Mouse (Mus musculus): ENCODE data around the gene Fahd1. TPM values are rescaled to one million over a fixed set of nuclear protein-coding genes. Genes with fewer than 3 reads are reported as not detected.

The Fahd1 gene
- total and polyA plus RNA-seq, 3 experiments: 5.2 to 8.0 (median 6.3) TPM

DNA sequence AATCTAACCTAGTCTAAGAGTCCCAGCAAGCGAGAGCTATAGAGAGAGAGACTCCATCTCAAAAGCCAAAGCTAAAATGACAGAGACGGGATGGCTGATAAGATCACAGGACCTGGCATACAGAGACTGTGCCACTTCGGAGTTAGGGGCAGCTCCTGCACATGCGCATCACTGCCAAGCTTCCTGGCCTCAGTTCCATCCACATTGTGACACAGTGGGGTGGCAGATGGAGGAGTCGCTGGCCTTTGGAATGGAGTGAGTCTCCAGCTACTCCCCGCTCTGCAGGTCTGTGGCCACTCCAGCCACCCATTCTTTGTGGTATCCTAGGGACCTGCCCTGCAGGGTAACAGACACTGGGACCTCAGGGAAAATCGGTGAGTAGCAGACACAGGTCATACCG, 15.6 kb upstream of the Fahd1 start, which contains the start of gene Igfals:
TSS of gene Igfals (plus strand) at position 222 of the 400 bp plus-strand sequence.
- dilution Hi-C loops (cut with MboI; ENCODE audit: extremely low pct_ligation_motif_present, extremely low pct_unique_long_range_greater_than_20kb, low sequenced_read_pairs) (no loop called here), in situ Hi-C loops (cut with MboI; ENCODE audit: low pct_ligation_motif_present, low pct_unique_long_range_greater_than_20kb, low sequenced_read_pairs) (no loop called here)
- TF ChIP-seq JUN (IDR thresholded peaks at IDR 0.05; ENCODE audit: insufficient read depth, low read depth, low read length): no peak
- TF ChIP-seq CHD2 (IDR thresholded peaks at IDR 0.05; ENCODE audit: low read length): no peak
- no peak for TF ChIP-seq POLR2AphosphoS2 (IDR thresholded peaks at IDR 0.05; ENCODE audit: low read depth, low read length)
- no peak for TF ChIP-seq CTCF (conservative IDR thresholded peaks at IDR 0.05 in 1 of 2, IDR thresholded peaks at IDR 0.05 in 1 of 2; ENCODE audit: low read depth in 2 of 2, low read length in 2 of 2)
- no peak for TF ChIP-seq MAX (IDR thresholded peaks at IDR 0.05; ENCODE audit: low read length)
- no peak for TF ChIP-seq ZMIZ1 (IDR thresholded peaks at IDR 0.05; ENCODE audit: low read depth, low read length)
- no peak for TF ChIP-seq IRF4 (IDR thresholded peaks at IDR 0.05; ENCODE audit: low read depth, low read length)
- no peak for TF ChIP-seq EP300 (IDR thresholded peaks at IDR 0.05; ENCODE audit: low read length)
- TF ChIP-seq MXI1 (IDR thresholded peaks at IDR 0.05; ENCODE audit: low read depth, low read length): no peak
- no peak for TF ChIP-seq JUND (conservative IDR thresholded peaks at IDR 0.05; ENCODE audit: low read depth, low read length)
- TF ChIP-seq MAZ (IDR thresholded peaks at IDR 0.05; ENCODE audit: low read depth, low read length): no peak
- no peak for TF ChIP-seq UBTF (IDR thresholded peaks at IDR 0.05; ENCODE audit: low read depth, low read length)
- no peak for TF ChIP-seq MEF2A (IDR thresholded peaks at IDR 0.05; ENCODE audit: borderline replicate concordance, low read depth, low read length)
- TF ChIP-seq E2F4 (IDR thresholded peaks at IDR 0.05; ENCODE audit: insufficient replicate concordance, low read depth, low read length): no peak
- TF ChIP-seq CHD1 (IDR thresholded peaks at IDR 0.05; ENCODE audit: low read depth, low read length): no peak
- TF ChIP-seq ZKSCAN1 (IDR thresholded peaks at IDR 0.05; ENCODE audit: borderline replicate concordance, low read depth, low read length): no peak
- no peak for TF ChIP-seq NELFE (IDR thresholded peaks at IDR 0.05; ENCODE audit: low read depth, low read length)
- TF ChIP-seq PAX5 (IDR thresholded peaks at IDR 0.05; ENCODE audit: low read length): no peak
- no peak for TF ChIP-seq NRF1 (IDR thresholded peaks at IDR 0.05; ENCODE audit: low read depth, low read length)
- TF ChIP-seq GABPA (IDR thresholded peaks at IDR 0.05; ENCODE audit: insufficient replicate concordance, low read depth, low read length): no peak
- H3K9ac ChIP-seq (ENCODE audit: insufficient read depth, low read depth): no peak within 1 kb of the TSS
- H3K27me3 ChIP-seq (replicated peaks): no peaks in the 10 kb centered on the region
- no peak within 1 kb of the TSS for H3K27ac ChIP-seq (ENCODE audit: insufficient read depth, low read depth)
- no peaks in the 10 kb centered on the region for H3K9me3 ChIP-seq (replicated peaks; ENCODE audit: low read length)
- H3K4me1 ChIP-seq (ENCODE audit: control insufficient read depth in 1 of 2, insufficient read depth in 2 of 2): no peaks in the 10 kb centered on the region
- H3K36me3 ChIP-seq (replicated peaks in 1 of 2; ENCODE audit: control insufficient read depth in 1 of 2, insufficient read depth in 1 of 2, low read length in 1 of 2): peaks cover 35 to 91% of the 10 kb centered on the region in 2 experiments
- no peaks in the 10 kb centered on the region for H3K79me2 ChIP-seq (replicated peaks; ENCODE audit: control insufficient read depth, extremely low read depth, insufficient read depth, poor library complexity, severe bottlenecking)
- DNase-seq (ENCODE audit: extremely low read depth): no peak
- H3K4me3 ChIP-seq (replicated peaks in 1 of 3; ENCODE audit: low read depth in 2 of 3, low read length in 2 of 3, poor library complexity in 1 of 3): no peak within 1 kb of the TSS
- no peak within 1 kb of the TSS for H3K4me2 ChIP-seq (ENCODE audit: insufficient read depth, low read depth, poor library complexity, severe bottlenecking)

GRCm38 (mm10) chr17:24861785-24862184, 11.6 kb upstream of the Fahd1 start:
- peaks cover 42 to 85% of the 10 kb centered on the region in 2 experiments for H3K36me3 ChIP-seq (replicated peaks in 1 of 2; ENCODE audit: control insufficient read depth in 1 of 2, insufficient read depth in 1 of 2, low read length in 1 of 2)
- TF ChIP-seq RCOR1 (conservative IDR thresholded peaks at IDR 0.05; ENCODE audit: low read depth, low read length) (no peak), SIN3A (IDR thresholded peaks at IDR 0.05; ENCODE audit: low read length) (no peak), SMC3 (IDR thresholded peaks at IDR 0.05; ENCODE audit: low read depth, low read length) (no peak), BHLHE40 (IDR thresholded peaks at IDR 0.05; ENCODE audit: low read depth, low read length) (no peak), USF2 (conservative IDR thresholded peaks at IDR 0.05; ENCODE audit: low read depth, low read length) (no peak), GABPA (IDR thresholded peaks at IDR 0.05; ENCODE audit: insufficient replicate concordance, low read depth, low read length) (no peak), MXI1 (IDR thresholded peaks at IDR 0.05; ENCODE audit: low read depth, low read length) (no peak), JUND (conservative IDR thresholded peaks at IDR 0.05; ENCODE audit: low read depth, low read length) (no peak), NELFE (IDR thresholded peaks at IDR 0.05; ENCODE audit: low read depth, low read length) (no peak), UBTF (IDR thresholded peaks at IDR 0.05; ENCODE audit: low read depth, low read length) (no peak), CHD2 (IDR thresholded peaks at IDR 0.05; ENCODE audit: low read length) (no peak), KAT2A (IDR thresholded peaks at IDR 0.05; ENCODE audit: insufficient replicate concordance, low read length) (no peak), MAFK (IDR thresholded peaks at IDR 0.05; ENCODE audit: insufficient replicate concordance, low read length) (no peak), CTCF (conservative IDR thresholded peaks at IDR 0.05 in 1 of 2, IDR thresholded peaks at IDR 0.05 in 1 of 2; ENCODE audit: low read depth in 2 of 2, low read length in 2 of 2) (no peak), MYC (IDR thresholded peaks at IDR 0.05; ENCODE audit: low read depth, low read length) (no peak), HCFC1 (IDR thresholded peaks at IDR 0.05; ENCODE audit: low read depth, low read length) (no peak)

More at GRCm38 (mm10) chr17:24861785-24862184, 11.6 kb upstream of the Fahd1 start:
- Histone ChIP-seq H3K79me2 (replicated peaks; ENCODE audit: control insufficient read depth, extremely low read depth, insufficient read depth, poor library complexity, severe bottlenecking) (no peaks in the 10 kb centered on the region), H3K27me3 (replicated peaks) (no peaks in the 10 kb centered on the region), H3K4me1 (ENCODE audit: control insufficient read depth in 1 of 2, insufficient read depth in 2 of 2) (peaks cover 0 to 26% of the 10 kb centered on the region in 2 experiments; a peak in 3 of 4 replicates), H3K9ac (ENCODE audit: insufficient read depth, low read depth) (no peak overlapping the region), H3K4me2 (ENCODE audit: insufficient read depth, low read depth, poor library complexity, severe bottlenecking) (no peak overlapping the region), H3K9me3 (replicated peaks; ENCODE audit: low read length) (no peaks in the 10 kb centered on the region), H3K4me3 (replicated peaks in 1 of 3; ENCODE audit: low read depth in 2 of 3, low read length in 2 of 3, poor library complexity in 1 of 3) (no peak overlapping the region), H3K27ac (ENCODE audit: insufficient read depth, low read depth) (no peak overlapping the region)
- in situ Hi-C loops (cut with MboI; ENCODE audit: low pct_ligation_motif_present, low pct_unique_long_range_greater_than_20kb, low sequenced_read_pairs) (no loop called here), dilution Hi-C loops (cut with MboI; ENCODE audit: extremely low pct_ligation_motif_present, extremely low pct_unique_long_range_greater_than_20kb, low sequenced_read_pairs) (no loop called here)
- DNase-seq (ENCODE audit: extremely low read depth): no peak

Data from CH12.LX (cell line).